Mouse (Mus musculus): Measurements from ENCODE around the gene Zfp992.
"Not testable (repeated sequence)": the region's sequence is repeated elsewhere in the genome, so short reads cannot be mapped to it uniquely, and the experiment has no call there.

The Zfp992 gene

DNA sequence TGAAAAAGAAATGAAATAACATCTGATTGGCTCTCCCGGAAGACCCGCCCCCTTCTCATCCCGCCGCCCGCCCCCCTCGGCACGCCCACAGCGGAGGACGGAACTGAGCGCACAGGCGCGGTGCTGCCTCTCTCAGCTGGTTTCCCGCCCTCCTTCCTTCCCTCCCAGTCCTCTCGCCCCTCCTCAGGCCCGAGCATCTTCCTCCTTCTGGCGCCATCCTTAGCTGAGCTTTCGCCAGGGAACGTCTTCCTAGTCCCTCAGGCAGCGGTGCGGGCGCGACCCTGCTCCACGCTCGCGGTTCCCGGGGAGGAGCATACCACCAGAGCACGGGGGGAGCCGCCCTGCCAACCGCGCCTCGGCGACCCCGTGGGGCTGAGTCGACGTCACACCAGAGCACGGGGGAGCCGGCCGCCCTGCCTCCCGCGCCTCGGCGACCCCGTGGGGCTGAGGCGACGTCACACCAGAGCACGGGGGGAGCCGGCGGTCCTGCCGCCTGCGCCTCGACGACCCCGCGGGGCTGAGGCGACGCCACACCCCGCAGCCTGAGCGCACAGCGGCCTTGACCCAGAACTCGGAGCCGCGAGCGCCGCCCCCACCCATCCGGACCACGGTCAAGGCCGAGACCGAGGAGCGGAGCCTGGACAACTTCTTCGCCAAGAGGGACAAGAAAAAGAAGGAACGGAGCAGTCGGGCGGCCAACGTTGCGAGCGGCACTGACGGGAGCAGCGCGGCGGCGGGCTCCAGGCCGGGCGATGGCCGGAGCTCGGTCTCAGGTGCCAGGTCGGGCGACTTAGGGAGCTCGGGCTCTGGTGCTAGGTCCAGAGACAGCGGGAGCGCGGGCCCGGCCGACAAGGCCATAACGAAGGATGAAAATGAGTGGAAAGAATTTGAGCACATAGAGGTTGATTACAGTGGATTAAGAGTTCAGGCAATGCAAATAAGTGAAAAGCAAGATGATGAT lies 26.2 kb downstream of the Zfp992 start:
- in situ Hi-C loops (cut with MboI; ENCODE audit: low sequenced_read_pairs) = not testable (repeated sequence)

DNA sequence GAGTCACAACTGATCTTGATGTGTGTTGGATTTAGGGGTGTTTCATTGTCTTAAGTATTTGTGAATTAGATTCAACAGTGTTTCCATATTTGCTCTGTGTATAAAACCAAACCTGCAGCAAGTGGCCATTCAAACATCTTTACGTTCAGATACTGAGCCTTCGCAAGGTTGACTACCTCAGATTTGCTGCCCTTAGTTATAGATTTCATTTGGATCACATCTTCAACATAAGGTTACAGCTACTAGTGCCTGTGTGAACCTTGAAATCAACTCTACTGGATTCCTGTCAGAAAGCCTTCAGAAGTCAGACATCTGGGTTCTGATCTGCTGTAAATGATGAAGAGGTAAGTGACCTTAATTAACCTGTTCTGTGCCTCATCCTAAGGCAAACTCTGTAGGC lies 27.4 kb downstream of the Zfp992 start:
- in situ Hi-C loops (cut with MboI; ENCODE audit: low sequenced_read_pairs) = not testable (repeated sequence)

DNA sequence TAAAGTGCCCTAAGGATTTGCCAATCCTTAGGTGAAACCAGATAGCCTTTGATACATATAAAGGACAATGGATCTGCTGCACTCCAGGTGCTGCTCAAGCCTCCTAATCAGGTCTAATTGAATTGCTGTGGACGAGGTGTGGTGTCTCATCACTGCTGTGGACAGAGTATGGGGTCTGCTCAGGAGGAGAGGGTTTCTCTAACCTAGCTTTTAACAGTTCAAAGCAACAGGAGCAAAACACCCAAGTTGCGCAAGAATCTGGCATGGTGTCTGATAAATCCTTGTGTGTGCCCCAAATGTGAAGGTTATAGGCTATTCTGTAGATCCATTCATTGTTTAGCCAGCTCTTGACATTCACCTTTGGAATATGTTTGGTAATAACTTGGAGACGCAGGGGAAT lies 28.1 kb downstream of the Zfp992 start:
- in situ Hi-C loops (cut with MboI; ENCODE audit: low sequenced_read_pairs) = not testable (repeated sequence)

DNA sequence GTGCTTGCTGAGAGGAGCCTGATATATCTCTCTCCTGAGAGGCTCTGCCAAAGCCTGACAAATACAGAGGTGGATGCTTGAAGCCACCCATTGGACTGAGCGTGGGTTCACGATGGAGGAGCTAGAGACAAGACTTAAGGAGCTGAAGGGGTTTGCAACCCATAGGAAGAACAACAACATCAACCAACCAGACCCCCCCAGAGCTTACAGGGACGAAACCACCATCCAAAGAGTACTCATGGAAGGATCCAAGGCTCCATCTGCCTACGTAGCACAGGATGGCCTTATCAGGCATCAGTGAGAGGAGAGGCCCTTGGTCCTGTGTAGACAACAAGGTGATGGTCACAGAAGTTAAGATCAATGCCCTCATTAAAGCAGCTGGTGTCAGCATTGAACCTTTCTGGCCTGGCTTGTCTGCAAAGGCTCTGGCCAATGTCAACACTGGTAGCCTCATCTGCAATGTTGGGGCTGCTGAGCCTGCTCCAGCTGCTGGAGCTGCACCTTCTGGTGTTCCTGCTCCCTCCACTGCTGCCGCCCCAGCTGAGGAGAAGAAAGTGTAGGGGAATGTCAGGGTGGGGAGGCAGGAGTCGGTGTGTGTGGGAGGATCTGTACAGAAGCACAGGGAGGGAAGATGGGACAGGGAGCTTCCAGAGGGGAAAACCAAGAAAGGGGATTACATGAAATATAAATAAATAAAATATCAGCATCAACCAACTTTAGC lies 31.7 kb downstream of the Zfp992 start:
- in situ Hi-C loops (cut with MboI; ENCODE audit: low sequenced_read_pairs) = not testable (repeated sequence)

DNA sequence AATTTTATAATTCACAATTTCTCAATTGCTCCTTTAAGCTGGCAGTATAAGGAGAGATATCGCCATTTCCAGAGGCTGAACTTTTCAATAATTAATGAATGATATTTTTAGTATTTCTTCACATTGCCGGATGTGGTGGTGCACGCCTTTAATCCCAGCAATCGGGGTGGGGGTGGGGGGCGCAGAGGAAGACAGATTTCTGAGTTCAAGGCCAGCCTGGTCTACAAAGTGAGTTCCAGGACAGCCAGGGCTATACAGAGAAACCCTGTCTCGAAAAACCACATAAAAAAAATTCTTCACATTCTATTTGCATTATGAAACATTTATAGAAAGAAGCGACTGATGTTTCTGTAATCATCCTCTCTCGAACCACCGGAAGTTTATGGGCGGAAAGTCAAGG lies 33.7 kb downstream of the Zfp992 start:
- in situ Hi-C loops (cut with MboI; ENCODE audit: low sequenced_read_pairs) = not testable (repeated sequence)

DNA sequence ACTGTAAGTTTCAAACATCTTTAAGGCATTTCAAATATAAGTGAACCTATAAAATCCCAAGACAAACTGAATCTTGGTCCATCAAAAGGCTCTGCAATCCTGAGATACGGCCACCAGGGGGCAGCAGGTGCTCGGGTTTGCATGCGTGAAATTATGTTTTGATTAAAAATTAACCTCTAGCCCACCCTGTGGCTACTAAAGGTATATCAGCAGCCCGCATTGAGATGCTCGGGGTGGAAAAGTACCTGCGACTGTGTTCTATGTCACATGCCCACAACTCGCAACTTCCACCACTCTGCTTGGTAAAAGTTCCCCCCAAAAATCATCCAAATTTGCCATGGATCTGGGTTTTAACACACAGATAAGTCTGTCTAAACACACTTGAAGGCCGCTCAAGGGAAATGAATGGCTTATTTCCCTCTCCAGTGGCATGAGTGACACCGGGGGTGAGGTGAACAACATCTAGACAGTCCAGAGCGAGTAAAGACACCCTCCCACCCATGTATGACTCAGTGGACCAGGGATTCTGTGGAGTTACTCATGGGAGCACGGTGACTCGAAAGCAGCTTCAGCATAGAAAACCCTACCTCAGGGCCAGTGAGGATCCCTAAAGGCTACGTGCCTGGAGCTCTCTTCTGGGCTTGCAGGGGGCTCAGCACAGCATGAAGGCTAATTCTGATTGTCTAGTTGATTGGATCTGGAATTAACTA lies 34.9 kb downstream of the Zfp992 start:
- in situ Hi-C loops (cut with MboI; ENCODE audit: low sequenced_read_pairs) = not testable (repeated sequence)

DNA sequence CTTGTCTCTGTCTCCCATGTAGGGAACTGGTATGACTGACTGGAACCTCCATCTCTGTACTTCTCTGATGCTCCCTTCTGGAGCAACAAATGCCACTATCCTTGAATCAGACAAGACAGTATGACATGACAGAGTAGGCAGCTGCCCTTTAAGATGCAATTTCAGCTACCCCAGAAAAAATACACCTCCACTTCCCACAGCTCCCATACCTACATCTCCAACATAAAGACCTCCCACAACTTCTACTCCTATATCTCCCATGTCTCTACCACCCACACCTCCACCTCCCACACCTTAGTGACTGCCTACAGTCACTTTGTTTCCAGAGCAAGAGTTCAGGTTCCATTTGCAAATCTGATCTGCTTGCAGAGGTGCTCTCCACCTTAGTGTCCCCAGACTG lies 35.9 kb downstream of the Zfp992 start:
- in situ Hi-C loops (cut with MboI; ENCODE audit: low sequenced_read_pairs) = not testable (repeated sequence)

DNA sequence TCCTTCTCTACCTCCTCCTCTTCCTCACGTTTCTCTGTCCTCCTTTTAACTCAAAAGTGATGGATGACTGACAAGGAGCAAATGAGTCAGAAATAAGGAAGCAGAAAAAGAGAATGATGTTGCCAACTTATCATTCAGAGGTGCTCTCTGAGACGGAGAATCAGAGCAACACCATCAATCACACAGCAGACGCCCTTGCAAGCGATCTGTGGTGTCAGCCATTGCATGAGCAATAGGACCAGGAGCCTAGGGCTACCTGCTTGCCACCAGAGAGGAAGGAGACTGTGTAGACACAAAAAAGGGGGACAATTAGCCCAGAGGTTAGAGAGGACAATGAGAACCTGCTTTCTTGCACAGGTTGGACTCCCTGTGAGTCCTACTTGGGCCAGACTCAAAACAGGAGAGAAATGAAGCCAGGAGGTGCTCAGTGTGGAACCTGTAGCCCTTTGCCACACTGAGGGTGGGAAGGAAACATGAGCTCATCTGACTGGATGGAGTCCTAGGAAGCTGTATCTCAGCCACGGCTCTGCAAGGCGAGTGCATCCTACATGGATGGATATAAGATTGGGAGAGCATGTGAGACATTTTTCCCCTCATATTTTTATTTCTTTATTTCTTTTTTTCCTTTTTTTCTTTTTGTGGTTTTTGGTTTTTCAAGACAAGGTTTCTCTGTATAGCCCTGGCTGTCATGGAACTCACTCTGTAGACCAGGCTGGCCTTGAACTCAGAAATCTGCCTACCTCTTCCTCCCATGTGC lies 36.5 kb downstream of the Zfp992 start:
- in situ Hi-C loops (cut with MboI; ENCODE audit: low sequenced_read_pairs) = not testable (repeated sequence)

DNA sequence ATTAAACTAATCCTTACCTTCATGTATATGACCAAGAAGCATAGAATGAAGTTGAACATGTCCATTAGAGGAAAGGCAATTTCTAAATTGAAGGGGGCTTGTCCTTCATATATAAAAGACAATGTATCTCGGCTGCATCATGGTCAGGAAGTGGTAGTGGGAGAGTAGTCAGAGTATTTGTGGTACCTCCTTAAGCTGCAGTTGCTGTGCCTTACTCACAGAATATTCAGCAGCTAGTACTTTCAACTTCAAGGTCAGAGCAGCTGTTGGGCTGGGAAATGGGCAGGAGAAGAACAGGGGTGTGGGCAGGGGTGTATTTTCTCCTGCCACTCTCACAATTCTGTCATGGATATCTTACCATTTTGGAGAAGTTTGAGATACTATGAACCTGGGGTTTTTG lies 37.9 kb downstream of the Zfp992 start:
- in situ Hi-C loops (cut with MboI; ENCODE audit: low sequenced_read_pairs) = not testable (repeated sequence)

DNA sequence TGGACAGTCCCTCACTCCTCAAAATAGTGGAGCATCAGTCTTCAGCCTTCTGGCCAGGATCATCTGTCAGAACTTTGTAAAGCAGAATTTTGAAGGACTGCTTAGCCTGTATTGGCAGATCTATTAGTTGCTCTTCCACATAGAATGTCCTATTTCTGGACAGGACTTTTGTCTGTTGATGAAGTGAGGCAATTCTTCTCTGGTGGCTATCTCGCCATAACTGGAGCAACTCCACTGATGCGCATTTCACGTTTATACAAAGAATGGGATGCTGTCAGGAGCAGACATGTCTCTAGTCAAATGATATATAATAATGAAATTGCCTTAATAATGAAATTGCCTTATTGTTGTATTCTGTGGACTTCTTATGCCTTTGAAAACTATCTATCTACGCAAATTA lies 40.4 kb downstream of the Zfp992 start:
- in situ Hi-C loops (cut with MboI; ENCODE audit: low sequenced_read_pairs) = not testable (repeated sequence)

DNA sequence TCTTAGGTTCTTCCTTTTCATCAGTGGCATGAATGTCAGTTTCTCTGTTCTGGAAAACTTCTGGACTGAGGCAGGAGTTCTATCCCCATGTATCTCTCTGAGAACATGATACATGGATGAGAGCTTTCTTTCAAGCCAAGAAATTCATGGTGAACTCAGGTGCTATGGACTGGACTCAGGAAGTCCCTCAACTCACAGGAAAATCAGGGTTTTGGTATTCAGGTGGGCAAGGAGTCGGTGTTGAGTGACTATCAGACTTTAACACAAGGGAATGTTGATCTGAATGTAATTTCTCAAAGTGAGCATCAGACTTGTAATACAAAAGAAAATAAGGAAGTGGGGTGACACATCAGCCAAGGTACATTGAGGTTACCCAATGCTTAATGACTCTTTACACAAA lies 43.2 kb downstream of the Zfp992 start:
- in situ Hi-C loops (cut with MboI; ENCODE audit: low sequenced_read_pairs) = not testable (repeated sequence)

DNA sequence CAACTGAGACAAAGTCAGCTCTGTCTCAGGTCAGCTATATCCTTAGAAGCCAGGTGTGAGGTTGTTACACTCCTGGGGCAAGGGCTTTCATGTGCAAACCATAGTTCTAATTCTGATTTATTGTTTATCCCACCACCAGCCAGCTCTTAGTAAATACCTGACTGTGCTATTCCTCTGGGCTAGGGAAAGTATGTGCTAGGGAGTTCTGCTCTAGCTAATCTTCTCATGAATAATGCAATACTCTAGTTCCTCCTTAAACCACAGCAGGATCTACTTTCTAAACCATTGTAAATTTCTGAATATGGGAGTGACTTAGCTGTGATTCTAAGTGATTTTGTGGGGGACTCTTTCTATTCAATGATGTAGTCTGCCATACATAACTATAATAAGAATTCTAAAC lies 43.6 kb downstream of the Zfp992 start:
- in situ Hi-C loops (cut with MboI; ENCODE audit: low sequenced_read_pairs) = no loop called here

DNA sequence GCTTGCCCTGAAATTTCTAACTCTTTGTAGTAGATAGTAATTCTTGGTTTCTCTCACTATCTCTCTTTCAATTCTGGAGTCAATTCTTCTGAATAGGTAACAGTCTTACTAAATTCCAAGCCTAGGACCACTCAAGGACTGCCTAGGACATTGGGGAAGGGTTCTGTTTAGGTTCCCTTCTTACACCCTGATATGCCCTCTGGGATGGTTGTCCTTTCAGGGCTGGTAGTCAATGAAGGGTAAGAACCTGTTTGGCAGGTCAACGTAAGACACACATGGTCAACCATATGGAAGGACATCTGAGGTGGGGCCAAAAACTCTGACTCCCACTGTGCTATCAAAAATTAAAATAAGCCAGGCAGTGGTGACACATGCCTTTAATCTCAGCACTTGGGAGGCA lies 44.0 kb downstream of the Zfp992 start:
- in situ Hi-C loops (cut with MboI; ENCODE audit: low sequenced_read_pairs) = no loop called here

DNA sequence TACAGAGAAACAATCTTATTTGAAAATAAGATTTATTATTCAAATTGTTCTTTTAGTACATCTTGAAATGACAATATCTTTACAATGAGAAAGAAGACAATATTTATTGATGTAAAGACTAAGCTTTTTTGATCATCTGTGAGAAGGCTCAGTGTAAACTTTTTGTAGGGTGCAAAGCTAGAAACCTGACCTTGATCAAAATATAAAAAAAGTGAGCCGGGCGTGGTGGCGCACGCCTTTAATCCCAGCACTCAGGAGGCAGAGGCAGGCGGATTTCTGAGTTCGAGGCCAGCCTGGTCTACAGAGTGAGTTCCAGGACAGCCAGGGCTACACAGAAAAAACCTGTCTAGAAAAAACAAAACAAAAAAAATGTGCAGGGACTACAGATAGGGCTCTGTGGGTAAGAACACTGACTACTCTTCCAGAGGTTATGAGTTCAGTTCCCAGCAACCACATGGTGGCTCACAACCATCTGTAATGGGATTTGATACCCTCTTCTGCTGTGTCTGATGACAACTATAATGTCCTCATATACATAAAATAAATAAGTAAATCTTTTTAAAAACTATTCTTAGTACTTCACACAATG lies 44.6 kb downstream of the Zfp992 start:
- in situ Hi-C loops (cut with MboI; ENCODE audit: low sequenced_read_pairs) = not testable (repeated sequence)

DNA sequence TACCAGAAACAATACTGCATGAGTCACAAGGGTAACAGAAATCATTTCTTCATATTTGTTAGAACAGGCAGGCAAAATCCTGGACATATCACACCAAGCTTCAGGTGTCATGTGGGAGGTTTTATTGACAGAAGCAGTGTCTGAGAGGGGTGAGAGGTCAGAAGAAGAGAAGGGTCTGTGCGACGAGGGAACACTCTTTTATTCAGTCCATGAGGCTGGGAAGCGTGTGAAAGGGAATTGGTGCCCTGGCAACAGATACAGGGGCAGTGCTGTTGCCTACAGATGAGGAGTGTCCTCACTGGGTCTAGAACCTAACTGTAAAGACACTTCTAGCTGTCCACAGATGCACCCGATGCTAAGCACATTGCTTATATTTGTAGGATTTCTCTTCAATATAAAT lies 46.2 kb downstream of the Zfp992 start:
- in situ Hi-C loops (cut with MboI; ENCODE audit: low sequenced_read_pairs) = no loop called here

DNA sequence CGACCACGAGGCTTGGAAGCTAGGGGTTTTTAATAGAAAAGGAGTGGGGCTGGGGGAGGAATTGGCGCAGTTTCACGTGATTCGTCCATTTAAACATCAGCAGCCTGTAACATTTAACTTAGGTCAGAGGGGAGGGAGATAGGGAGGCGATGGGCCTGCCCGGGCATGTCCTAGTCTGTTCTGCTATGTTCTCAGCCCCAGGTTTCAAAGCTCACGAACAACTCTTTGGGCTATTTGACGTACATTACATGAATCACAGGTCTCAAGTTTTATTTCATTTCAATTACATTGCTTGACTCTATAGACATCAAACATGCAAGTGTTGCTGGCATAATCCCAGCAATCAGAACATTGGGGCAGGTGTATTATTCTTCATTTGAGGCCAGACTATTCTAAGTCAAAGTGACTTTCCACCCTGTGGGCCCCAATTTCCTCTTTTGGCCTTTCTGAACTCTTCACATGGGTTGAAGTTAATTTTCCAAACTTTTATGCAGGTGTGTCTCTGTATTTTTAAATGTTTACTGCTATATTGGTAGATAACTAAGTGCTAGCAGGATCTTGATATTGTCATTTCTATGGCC lies 49.0 kb downstream of the Zfp992 start:
- in situ Hi-C loops (cut with MboI; ENCODE audit: low sequenced_read_pairs) = not testable (repeated sequence)

DNA sequence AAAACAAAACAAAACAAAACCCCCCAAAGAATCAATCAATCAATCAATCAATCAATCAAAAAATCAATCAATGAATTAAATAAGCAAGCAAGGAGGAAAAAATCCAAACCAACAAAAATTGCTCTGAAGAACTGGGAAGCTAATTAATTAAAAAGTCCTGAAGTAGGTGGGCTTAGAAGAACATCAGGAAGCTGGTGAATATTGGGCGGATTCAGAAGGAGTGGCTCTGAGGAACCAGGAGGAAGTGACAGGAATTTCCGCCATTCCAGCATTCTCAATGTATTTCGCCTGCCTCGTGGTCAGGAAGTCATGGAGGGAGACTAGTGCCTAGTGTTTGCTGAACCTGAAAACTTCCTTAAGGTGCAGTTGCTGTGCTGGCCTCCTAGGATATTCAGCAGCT lies 52.9 kb downstream of the Zfp992 start, which contains the start of gene Zfp981:
Zfp981 (plus strand) TSS at position 301 of the 400 bp plus-strand sequence.
- in situ Hi-C loops (cut with MboI; ENCODE audit: low sequenced_read_pairs) = not testable (repeated sequence)

DNA sequence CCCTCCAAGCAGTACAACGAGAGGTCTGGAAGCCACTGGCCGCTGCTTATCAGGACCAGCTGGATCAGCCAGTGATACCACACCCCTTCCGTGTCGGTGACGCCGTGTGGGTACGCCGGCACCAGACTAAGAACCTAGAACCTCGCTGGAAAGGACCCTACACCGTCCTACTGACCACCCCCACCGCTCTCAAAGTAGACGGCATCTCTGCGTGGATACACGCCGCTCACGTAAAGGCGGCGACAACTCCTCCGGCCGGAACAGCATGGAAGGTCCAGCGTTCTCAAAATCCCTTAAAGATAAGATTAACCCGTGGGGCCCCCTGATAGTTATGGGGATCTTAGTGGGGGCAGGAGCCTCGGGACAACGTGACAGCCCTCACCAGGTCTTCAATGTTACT lies 60.2 kb downstream of the Zfp992 start:
- in situ Hi-C loops (cut with MboI; ENCODE audit: low sequenced_read_pairs) = not testable (repeated sequence)

DNA sequence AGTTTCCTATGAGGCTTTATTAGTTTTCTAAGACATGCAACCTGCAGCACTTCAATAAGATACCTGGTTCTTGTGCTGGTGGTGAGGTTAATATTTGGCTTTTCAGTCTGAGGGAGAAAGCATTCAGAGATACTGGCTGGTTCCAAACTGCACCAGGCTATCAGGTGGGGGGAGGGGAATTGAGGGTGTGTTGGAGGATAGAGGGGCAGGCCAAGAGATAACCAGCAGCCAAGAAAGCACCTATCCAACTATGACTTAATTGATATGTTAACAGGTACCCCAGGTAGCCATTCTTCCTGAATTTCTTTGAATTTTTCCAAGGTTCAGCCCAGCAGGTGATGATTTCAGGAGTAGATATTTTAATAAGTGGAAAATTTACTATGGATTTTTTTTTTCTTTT lies 63.0 kb downstream of the Zfp992 start:
- in situ Hi-C loops (cut with MboI; ENCODE audit: low sequenced_read_pairs) = not testable (repeated sequence)

DNA sequence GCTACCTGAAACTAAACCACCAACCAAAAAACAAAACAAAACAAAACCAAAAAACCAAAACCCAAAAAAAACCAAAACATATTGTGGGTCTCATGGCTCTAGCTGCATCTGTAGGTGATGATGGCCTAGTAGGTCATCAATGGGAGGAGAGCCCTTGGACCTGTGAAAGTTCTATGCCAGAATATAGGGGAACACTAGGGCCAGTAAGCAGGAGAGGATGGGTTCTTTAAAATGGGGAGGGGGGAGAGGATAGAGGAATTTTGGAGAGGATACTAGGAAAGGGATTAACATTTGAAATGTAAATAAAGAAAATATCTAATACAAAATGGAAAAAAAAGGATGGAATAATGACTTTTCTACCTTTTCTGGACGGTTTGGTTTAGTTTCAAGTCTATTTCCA lies 67.7 kb downstream of the Zfp992 start:
- in situ Hi-C loops (cut with MboI; ENCODE audit: low sequenced_read_pairs) = no loop called here
